ENCODE assay signal across 8 mouse cellular contexts in genomic region chr5:122145381-122146055, GRCm38 (mm10). TPM values are rescaled to one million over a fixed set of nuclear protein-coding genes. Genes with fewer than 3 reads are reported as not detected.
DNase-seq lines count a peak whose midpoint lies in the region; ATAC-seq and TF ChIP-seq lines count a peak whose summit lies in the region.

No protein-coding gene starts in this region.

- H3K36me3 ChIP-seq in heart, postnatal 0 days (replicated peaks; ENCODE audit: control insufficient read depth, insufficient read depth, low read length): no peaks in the 10 kb centered on the region
- H3K36me3 ChIP-seq in limb, embryonic 15.5 days: no peaks in the 10 kb centered on the region

- intact Hi-C loops in left cerebral cortex, adult 2 months (cut with DNase I): no loop called here

- no peaks in the 10 kb centered on the region for H3K27me3 ChIP-seq in heart, postnatal 0 days (ENCODE audit: control insufficient read depth, insufficient read depth, low read length)
- no peaks in the 10 kb centered on the region for H3K27me3 ChIP-seq in limb, embryonic 15.5 days

- peak; percentile 37 for ATAC-seq in heart, postnatal 0 days (ENCODE audit: insufficient read depth, low read depth)
- peak; percentile 59; the same call in 1 of the 2 replicates for ATAC-seq in limb, embryonic 15.5 days (ENCODE audit: insufficient number of reproducible peaks, low FRiP score, low TSS enrichment, low read depth)

- H3K4me3 ChIP-seq in left cerebral cortex, adult 2 months: peak overlapping the region; percentile 16; the same call in 1 of the 2 replicates
- peak overlapping the region; percentile 31; the same call in 1 of the 2 replicates for H3K4me3 ChIP-seq in heart, postnatal 0 days (ENCODE audit: low read depth, low read length)
- peak overlapping the region; percentile 21 for H3K4me3 ChIP-seq in limb, embryonic 15.5 days

- H3K9ac ChIP-seq in heart, postnatal 0 days (replicated peaks; ENCODE audit: low read depth, low read length): peak overlapping the region; percentile 21
- H3K9ac ChIP-seq in limb, embryonic 15.5 days: no peak overlapping the region

- H3K27ac ChIP-seq in left cerebral cortex, adult 2 months: peak overlapping the region; percentile 80
- peak overlapping the region; percentile 87 for H3K27ac ChIP-seq in heart, postnatal 0 days (ENCODE audit: low read depth)
- peak overlapping the region; percentile 92 for H3K27ac ChIP-seq in limb, embryonic 15.5 days

- no peaks in the 10 kb centered on the region for H3K9me3 ChIP-seq in heart, postnatal 0 days (replicated peaks; ENCODE audit: control insufficient read depth, low read length)
- no peaks in the 10 kb centered on the region for H3K9me3 ChIP-seq in limb, embryonic 15.5 days

- H3K4me2 ChIP-seq in heart, postnatal 0 days (ENCODE audit: low read depth, low read length): peak overlapping the region; percentile 51
- H3K4me2 ChIP-seq in limb, embryonic 15.5 days: peak overlapping the region; percentile 41

- no peak for DNase-seq in left cerebral cortex, adult 2 months (ENCODE audit: extremely low spot score in 1 of 2, low spot score in 2 of 2)
- no peak for DNase-seq in left cerebral cortex, adult 8-10 months (ENCODE audit: low spot score in 2 of 2)
- DNase-seq in c-Kit-positive CD71-positive TER-119-positive erythroid progenitor cells, embryonic 14.5 days (ENCODE audit: low spot score): peak; percentile 57
- DNase-seq in heart, postnatal 0 days (ENCODE audit: low spot score): peak; percentile 49
- DNase-seq in neural tube, embryonic 10.5 days (ENCODE audit: extremely low spot score, low spot score): peak; percentile 23
- no peak for DNase-seq in right cerebral cortex, postnatal 25 days
- no peak for DNase-seq in frontal cortex, postnatal 14 days (ENCODE audit: low spot score in 2 of 2)

- TF ChIP-seq CTCF in left cerebral cortex, adult 2 months (IDR thresholded peaks at IDR 0.05): no peak
- no peak for TF ChIP-seq CTCF in heart, postnatal 0 days (IDR thresholded peaks at IDR 0.05; ENCODE audit: low read depth)

- 49% methylated on average over 15 of the region's 15 CpGs for WGBS in heart, postnatal 0 days
- 26% methylated on average over 15 of the region's 15 CpGs for WGBS in limb, embryonic 15.5 days

- TF ChIP-seq EP300 in heart, postnatal 0 days (IDR thresholded peaks at IDR 0.05; ENCODE audit: low read depth): no peak

- peaks cover 4% of the 10 kb centered on the region; the same call in 1 of the 2 replicates for H3K4me1 ChIP-seq in heart, postnatal 0 days (ENCODE audit: control insufficient read depth, insufficient read depth)
- peaks cover 13% of the 10 kb centered on the region for H3K4me1 ChIP-seq in limb, embryonic 15.5 days

RNA-seq across cellular contexts. Expression of gene Ccdc63, which starts 4.9 kb away (rescaled TPM):
- 1 to 10 TPM in 1 of 2 experiments, under 1 TPM in 1; 0.66 to 1.1 TPM for total RNA-seq in left cerebral cortex, adult 2 months (2021)
- 1 to 10 TPM in 1 of 4 experiments, under 1 TPM in 3; 0.53 to 1.4 (median 0.68) TPM for total RNA-seq in left cerebral cortex, adult 8-10 months (2022)
- total RNA-seq in heart, postnatal 0 days (2014; rRNA removed; ENCODE audit: low replicate concordance): not detected in 2 replicates
- 0.26 and 0.27 TPM in 2 replicates for polyA plus RNA-seq in heart, postnatal 0 days (2015; fragmentation: Nextera tagmentation; extraction: Ambion mirVana)
- polyA plus RNA-seq in limb, embryonic 15.5 days (2015; fragmentation: Nextera tagmentation; extraction: Ambion mirVana): 0.09 and 0.11 TPM in 2 replicates

RNA-seq across cellular contexts. Expression of gene Ppp1cc, which starts 12.6 kb away (rescaled TPM):
- total RNA-seq in left cerebral cortex, adult 2 months (2021): 100 to 1,000 TPM; 176 to 195 TPM
- 100 to 1,000 TPM; 197 to 231 (median 211) TPM for total RNA-seq in left cerebral cortex, adult 8-10 months (2022)
- total RNA-seq in heart, postnatal 0 days (2014; rRNA removed; ENCODE audit: low replicate concordance): 199 and 295 TPM in 2 replicates
- 146 and 157 TPM in 2 replicates for polyA plus RNA-seq in heart, postnatal 0 days (2015; fragmentation: Nextera tagmentation; extraction: Ambion mirVana)
- polyA plus RNA-seq in limb, embryonic 15.5 days (2015; fragmentation: Nextera tagmentation; extraction: Ambion mirVana): 185 and 206 TPM in 2 replicates

RNA-seq across cellular contexts. Expression of gene Myl2, which starts 44.8 kb away (rescaled TPM):
- 1 to 10 TPM in 1 of 2 experiments, under 1 TPM in 1; 0.86 to 1.4 TPM for total RNA-seq in left cerebral cortex, adult 2 months (2021)
- total RNA-seq in left cerebral cortex, adult 8-10 months (2022): 1 to 10 TPM; 2.4 to 9.2 (median 3.9) TPM
- 7,568 and 8,637 TPM in 2 replicates for total RNA-seq in heart, postnatal 0 days (2014; rRNA removed; ENCODE audit: low replicate concordance)
- polyA plus RNA-seq in heart, postnatal 0 days (2015; fragmentation: Nextera tagmentation; extraction: Ambion mirVana): 15,488 and 15,525 TPM in 2 replicates
- 6.5 and 27.8 TPM in 2 replicates for polyA plus RNA-seq in limb, embryonic 15.5 days (2015; fragmentation: Nextera tagmentation; extraction: Ambion mirVana)

Comparison
In these comparisons a context has a peak if more than half of its experiments do, and no peak if none do; other contexts are left out.
1. DNase-seq: peak in c-Kit-positive CD71-positive TER-119-positive erythroid progenitor cells, embryonic 14.5 days (single experiment), heart, postnatal 0 days (single experiment) and neural tube, embryonic 10.5 days (single experiment); none in left cerebral cortex, adult 2 months (0 of 2), left cerebral cortex, adult 8-10 months (0 of 2), right cerebral cortex, postnatal 25 days (single experiment) and frontal cortex, postnatal 14 days (0 of 2).
2. RNA of gene Myl2, which starts 44.8 kb away (total RNA-seq): 7,568 to 8,637 TPM in heart, postnatal 0 days; 2.4 to 9.2 TPM in left cerebral cortex, adult 8-10 months and 0.86 to 1.4 TPM in left cerebral cortex, adult 2 months; every median in the first group is over 100 times any median in the second.
3. Peak in every context shown above with its lines, with median percentiles within 50 percentile points of each other: H3K27ac ChIP-seq and H3K4me3 ChIP-seq.